Mouse (Mus musculus) gastrocnemius, postnatal 25 days (tissue): Measurements from ENCODE around the gene St3gal3. TPM values are rescaled to one million over a fixed set of nuclear protein-coding genes. Genes with fewer than 3 reads are reported as not detected.

Experiments
- DNase-seq: peaks from one replicate; pipeline ENCODE4 v3.0.0; 2022
- long read RNA-seq, 2 experiments: library from polyadenylated mRNA; stranded (forward); transcript quantifications; one replicate each; pipeline ENCODE4 v2.0.0; 2021
- total RNA-seq, 2 experiments: library from RNA; stranded (reverse); gene quantifications; 1 replicate in 1 of 2; 2 replicates in 1 of 2; pipeline ENCODE4 v1.2.3; 2021

Gene St3gal3
- total RNA-seq: 10 to 100 TPM; 65.8 to 74.1 TPM
- long read RNA-seq, experiment 1, partial matches to known transcripts: 0 of 25 reads
- long read RNA-seq, experiment 1, other reads (novel, unspliced or antisense): 22 of 25 reads
- long read RNA-seq, experiment 2, transcript St3gal3-203 (12 exons, 2,225 nt): major isoform, 5 of 30 reads
- long read RNA-seq, experiment 2, partial matches to known transcripts: 5 of 30 reads
- long read RNA-seq, experiment 2, other reads (novel, unspliced or antisense): 16 of 30 reads

DNA sequence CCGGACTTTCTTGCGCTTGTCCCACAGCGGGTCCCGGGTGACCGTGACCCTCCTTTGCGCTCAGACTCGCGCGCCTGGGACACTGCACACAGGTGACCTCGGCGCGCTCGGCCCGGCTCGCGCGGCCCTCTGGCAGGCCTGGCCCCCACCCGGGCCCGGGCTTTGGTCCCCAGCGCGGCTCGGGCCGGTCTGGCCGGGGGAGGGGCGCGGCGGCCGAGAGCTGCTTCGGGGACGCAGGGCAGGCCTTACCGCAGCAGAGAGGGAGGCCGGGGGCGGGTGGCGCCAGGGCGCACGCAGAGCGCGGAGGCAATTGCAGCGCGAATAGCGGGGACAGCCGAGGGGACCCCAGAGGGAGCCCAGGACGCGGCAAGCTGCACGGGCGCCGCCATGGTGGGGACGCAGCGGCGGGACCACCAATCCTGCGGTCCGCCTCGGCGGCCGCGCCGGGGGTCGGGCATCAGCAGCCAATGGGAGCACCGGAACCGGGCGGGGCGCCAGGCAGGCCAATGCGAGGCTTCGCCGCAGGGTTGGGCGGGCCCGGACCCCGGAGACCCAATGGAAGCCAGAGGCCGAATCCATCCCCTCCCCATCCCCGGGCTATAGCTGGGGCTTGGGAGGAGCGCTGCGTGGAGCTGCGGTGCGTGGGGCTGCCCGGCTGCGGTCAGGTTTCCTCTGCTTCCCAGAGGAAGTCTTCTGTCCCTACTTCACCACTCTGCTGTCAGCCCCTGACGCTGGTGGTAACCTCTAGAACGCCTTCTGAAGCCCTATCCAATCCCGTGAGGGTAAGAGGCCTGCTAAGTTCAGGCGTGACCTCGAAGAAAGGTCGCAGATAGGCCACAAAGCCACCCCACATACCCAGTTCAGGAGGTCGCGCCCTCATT is at the start of gene St3gal3:
St3gal3 (minus strand) TSS at position 430 of the 881 bp plus-strand sequence.
- DNase-seq: peak; percentile 98

DNA sequence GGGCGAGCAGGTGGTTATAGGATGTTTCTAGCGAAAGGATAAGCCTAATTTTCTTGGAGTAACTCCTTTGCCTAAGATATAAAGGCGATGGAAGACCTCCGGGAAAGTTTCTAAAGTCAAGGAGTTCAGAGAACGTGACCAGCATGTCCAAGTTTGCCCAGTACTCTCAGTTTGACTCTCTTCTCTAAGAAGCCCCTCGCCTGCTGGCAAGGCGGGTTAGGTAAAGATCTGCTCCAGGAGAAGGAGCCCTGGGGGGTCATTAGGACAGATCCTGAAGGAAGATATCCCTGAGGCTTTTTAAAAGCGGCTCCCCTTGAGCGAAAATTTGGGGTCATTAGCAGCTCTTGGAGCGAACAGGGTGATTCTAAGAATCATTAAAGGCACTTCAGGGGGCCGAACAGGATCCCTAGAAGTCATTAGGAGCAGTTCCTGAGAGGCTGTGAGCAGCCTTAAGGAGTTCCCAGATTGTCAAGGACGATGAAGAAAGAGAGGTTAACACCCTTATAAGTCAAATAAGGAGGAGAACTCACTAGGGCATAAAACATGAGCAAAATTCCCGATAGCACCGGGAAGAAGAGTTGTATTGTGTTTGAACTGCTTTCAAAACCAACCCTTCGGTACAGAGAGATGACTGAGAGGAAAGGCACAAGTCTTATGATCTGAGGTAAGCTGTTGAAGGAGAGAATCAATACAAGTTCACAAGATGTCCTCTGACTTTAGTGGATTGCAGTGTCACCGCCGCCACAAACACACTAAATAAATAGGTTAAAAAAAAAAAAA is 45.8 kb upstream of the St3gal3 start:
- DNase-seq: no peak

DNA sequence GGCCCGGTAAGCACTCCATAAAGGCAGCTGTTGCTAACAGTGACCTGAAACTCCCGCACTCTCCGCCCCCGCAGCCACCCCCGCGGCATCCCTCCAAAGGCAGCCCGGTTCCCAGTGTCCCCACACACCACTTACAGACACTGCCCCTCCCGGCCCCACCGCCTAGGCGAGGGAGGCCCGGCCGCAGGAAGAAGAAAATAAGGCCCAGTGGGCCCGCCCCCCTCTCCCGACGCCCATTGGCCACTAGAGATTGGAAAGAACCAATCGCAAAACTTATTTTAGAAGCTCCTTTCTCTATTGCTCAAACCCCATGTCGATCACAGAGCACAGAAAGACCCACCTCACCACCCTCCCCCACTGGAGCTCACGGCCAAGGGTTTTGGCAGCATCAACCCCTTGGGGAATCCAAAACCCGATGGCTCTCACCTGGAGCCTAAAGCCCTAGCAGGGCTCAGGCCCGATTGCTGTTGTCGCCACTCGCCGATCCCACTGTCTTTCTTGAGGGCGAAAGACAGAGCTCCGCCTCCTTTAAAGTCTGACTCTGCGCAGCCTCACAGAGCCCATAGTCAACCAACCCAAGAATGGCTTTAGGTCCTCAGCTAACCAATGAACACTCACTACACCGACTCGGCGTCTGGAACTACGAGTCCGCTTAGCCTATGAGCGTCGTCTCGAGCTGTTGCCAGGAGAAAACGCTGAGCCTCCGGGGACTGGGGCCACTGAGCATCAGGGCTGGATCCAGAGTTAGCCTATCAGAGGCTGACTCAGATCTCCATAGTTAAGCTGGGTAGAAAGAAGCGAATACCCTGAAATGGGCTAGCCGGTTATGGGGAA is 45.0 kb upstream of the St3gal3 start, which contains the start of gene Kdm4a:
Kdm4a (minus strand) TSS at position 577 of the 834 bp plus-strand sequence.
- DNase-seq: peak; percentile 95

DNA sequence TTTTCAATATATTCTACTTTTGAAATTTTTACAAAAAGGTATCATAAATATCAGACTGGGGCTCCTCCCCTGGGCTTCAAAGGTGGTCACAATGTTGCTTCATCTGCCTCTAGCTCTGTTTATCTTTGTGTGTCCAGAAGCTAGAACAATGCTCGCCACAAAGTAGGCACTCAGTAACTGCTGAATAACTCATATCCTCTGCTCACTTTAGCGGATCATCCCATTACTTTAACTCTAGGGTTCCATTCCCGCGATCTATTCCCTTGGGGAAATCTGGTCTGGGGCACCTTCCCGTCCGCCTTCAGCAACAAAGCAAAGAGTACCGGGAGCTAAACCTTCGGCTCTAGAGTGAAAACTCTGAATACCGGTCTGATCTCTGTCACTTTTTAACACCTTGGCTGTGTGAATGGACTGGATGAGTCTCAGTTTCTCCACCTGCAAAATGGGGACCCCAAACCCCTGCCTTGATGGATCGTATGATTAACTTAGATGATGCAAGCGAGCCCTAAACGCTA is 44.3 kb upstream of the St3gal3 start:
- DNase-seq: no peak

DNA sequence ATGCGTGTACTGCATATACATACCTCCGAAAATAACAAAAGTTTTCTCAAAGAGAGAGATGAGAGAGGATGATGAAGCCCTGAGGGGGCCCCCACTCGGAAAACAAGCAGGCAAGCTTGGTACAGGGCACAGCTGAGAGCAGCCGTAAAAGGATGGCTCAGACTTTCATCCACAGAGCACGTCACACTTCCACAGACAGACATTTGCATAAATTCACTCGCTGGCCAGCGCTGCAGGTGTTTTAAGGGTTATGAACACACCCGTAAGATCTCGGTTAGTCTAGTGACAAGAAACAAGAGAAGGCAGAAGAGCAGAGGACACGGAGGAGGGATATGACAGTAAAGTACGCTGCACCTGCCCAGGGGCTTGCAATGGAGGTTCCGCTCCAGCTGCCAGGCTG is 37.7 kb upstream of the St3gal3 start:
- no peak for DNase-seq

DNA sequence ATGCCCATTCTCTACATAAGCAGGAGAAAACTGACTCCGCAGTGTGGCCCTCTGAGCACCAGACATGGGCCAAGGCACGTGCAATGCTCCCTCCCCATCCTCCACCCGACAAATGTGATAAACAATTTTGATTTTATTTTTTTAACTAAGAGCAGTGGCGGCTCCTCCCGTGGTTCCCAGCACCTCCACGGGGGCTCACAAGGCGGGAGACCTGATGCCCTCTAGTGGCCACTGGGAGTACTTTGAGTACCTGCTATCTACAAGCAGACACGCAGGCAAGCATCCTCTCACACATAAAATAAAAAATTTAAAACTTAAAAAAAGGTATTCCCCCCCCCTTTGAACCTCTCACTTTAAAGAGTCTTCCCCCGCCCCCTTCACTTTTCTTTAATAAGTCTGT is 36.3 kb upstream of the St3gal3 start:
- DNase-seq: no peak

DNA sequence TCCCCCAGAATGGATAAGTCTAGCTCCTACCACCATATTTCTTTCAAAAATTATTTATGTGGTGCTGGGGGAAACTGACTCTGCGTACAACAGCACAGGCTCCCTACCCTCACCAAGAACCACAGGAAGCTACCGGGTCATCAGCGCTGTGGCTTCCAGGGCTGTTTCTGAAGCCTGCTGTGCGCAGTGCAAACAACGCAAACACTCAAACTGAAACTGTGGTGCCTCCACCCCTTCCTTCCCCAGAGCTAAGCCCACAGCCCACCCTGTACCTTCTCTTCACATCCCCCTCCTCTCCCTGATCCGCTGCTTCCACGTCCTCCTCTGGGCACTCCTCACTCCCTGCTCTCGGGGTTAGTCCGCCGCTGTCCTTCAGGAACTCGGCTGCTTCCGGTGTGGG is 27.4 kb upstream of the St3gal3 start:
- DNase-seq: no peak

DNA sequence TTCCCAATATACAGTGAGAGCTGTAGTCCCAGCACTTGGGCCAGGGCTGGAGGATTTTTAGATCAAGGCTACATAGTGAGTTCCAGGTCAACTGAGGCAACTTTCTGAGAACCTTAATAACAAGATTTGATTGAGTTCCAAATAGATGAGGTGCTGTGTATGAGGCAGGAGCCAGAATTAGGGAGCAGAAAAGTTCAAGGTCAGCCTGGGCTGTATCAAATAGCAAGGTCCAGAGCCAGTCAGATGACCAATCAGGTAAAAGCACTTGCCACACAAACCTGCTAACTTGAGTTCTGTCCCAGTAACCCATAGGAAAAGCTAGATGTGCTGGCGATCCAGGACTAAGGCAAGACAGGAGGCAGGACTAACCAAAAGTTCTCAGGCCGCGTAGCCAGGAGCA is 23.0 kb upstream of the St3gal3 start:
- DNase-seq: no peak

DNA sequence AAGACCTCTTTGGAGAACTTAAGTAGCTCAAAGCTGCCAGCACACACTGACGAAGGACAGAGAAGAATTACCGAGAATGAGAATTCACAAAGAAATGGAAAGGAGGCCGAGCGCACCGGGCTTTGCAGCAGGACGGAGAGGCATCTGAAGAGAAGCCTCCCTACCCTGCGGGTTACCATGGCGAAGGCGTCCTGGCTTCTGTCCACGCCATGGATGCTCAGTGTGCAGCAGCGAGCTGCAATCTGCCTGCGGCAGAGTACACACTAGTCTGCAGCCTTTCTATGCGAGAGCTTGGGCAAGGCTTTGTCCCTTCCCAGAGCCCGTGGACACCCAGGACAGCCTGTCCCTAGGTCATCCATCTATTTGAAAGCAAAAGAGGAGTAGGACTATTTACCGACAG is 21.8 kb upstream of the St3gal3 start:
- no peak for DNase-seq

DNA sequence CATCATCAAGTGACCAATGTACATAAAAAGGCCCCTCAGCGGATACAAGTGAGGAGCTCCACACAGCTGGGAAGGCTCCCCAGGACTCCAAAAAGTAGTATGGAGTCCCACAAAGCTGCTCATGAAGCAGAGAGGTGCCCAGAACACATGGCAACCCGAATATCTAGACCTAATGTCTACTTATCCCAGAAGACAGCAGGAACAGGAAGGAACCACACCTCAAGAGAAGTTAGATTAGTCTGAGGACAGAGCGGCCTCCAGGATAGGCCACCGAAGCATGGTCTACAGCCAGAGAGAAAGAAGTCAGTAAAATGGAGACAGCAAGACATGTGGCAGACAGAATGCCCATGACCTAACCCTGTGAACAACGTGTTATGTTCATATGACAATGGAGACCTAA is 20.2 kb upstream of the St3gal3 start:
- DNase-seq: no peak

DNA sequence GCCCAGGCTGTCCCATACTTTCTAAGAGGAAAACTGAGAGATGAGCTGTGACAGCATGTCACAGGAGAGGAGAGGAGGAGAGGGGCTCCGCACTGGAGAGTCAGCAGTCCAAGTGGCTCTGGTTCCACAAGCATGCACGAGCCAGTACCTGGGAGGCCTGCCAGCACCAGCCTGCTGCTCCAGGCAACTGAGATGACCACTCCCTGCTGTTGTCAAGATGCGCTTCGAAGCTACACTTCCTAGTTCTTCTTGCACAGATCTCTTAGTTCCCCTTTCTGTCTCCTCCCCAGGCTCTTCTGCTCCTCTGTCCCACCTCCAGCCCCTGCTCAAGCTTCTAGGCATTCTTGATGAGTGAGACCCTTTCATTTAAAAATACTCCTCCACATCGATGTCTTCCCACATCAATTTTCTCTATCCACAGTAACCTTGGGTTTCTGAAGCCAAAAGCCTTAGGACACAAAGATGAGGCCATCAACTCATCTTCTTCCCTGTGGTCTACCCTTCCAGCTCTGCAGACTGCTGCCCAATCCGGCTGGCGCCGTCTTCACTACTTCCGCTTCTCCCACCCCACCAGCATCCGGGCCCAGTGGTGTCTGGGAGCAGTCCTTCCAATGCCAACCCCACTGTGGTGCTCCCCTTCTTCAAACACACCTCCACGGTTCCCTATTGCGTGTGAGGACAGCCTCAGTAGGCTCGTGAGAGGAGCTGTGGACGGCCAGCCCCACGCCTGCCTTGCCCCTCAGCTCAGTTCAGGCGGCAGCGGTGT is 17.5 kb upstream of the St3gal3 start:
- DNase-seq: peak; percentile 72

DNA sequence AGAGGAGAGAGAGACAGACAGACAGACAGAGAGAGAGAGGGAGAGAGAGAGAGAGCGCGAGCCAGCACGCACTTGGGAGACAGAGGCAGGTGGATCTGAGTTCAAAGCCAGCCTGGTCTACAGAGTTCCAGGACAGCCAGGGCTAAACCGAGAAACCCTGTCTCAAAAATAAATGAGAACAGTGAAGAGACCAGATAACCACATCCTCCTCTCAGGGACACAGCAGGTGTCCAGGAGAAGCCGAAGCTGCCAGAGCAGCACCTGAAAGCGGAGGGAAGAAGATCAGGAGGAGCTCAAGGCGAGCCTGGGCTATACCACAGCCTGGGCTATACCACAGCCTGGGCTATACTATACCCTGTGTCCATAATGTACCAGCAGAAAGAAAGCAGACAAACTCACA is 16.1 kb upstream of the St3gal3 start:
- DNase-seq: no peak

DNA sequence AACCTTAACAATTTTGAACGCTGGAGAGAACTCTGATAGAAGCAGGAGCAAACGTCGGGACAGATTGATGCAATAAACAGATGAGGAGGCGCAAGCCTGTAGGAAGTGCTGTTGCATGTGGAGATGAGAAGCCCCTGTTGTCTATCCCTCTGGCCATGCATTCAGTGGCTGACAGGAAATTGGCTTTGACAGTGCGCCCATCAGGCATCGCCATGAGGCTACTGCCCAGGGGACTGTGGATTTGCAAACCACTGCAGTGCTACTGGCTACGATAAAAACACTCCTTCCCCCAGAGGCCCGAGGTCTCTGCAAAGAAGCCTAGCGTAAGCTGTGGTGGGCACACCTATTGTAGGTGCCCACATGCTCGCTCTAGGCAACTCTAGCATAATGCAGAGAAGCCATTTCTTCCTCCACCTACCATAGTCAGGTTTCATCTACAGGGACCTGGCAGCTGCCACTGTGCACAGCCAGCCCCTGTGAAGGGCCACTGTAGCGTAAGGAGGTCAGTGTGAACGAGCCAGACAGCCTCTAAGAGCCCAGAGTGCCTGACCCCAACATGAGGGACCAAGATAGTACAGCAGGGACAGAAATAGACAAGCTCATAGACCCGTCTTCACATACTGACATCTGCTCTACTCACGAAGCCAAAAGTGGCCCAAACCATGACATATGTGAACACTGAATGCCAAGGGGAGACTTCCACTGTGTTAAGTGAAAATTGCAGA is 15.4 kb upstream of the St3gal3 start:
- peak; percentile 57 for DNase-seq

DNA sequence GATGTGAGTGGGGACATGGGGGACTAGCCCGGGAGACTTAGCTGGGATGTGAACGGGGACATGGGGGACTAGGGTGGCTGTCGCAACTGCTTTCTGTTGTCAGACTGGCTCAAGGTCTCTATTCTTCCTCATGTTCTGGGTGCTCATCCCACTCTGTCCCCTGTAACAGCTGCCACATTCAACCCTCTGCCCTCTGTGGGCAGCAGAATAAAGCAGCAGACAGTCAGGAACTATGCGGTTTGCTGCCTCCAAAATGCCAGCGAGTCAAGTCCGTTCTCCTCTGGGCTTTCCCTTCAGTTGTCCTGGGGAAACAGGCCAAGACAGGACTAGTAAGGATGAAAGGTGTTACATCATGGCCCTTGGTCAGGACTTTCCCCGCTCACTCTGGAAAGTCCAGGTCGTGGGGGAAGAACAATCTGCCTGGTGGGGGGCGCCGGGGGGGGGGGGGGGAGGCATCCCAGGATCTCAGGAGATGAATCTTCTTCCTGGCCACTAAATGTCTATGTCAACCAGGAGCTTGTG is 14.4 kb upstream of the St3gal3 start:
- no peak for DNase-seq

DNA sequence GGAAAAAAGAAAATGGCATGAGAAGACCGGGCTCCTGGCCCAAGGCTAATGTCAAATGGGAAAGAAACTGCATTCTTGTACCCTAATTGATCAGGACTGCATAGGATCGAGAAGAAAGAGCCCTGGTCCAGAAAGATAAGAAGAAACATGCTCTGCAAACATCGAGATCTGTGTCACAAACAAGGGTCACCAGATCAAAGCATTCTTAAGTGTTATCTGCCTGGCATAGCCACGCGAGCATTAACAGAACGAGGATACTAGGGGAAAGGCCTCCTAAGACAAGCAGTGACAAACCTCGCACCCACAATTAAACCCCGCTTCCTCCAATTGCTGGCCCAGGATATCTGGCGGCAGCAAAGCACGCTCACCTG is 13.6 kb upstream of the St3gal3 start:
- no peak for DNase-seq

DNA sequence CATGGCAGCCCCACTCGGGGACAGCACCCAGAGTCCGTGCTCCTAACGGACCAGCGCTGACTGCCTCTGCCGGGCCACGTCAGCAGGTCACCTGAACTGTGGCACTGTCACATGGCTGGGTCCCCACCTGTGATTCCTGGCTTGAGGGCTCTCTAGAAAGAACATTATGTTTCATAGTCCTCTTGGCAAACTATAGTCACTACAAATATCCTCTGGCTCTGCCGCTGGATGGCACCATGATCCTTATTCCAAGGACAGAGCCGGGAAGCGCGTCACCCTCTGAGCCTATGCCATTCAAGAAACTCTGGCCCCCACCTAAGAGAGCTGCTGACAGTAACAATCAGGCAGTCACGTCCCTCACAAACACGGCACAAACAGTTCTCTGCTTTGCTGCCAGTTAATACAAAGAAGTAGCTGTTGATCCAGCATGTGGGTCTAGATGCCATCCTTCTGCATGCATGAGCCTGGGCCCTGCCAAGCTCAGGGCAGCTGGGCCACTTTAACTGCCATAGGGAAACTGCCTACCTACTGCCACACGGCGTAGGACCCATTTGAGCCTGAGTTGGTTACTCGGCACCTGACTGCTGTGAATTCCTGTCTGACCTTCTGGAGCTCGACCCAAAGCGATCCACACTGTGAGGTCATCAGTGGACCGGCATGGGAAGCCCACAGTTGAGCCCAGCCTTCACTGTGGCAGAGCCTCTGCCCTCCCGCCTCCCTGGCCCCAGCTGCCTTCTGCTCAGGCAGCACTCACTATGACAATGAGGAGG is 13.0 kb upstream of the St3gal3 start:
- DNase-seq: peak; percentile 86

DNA sequence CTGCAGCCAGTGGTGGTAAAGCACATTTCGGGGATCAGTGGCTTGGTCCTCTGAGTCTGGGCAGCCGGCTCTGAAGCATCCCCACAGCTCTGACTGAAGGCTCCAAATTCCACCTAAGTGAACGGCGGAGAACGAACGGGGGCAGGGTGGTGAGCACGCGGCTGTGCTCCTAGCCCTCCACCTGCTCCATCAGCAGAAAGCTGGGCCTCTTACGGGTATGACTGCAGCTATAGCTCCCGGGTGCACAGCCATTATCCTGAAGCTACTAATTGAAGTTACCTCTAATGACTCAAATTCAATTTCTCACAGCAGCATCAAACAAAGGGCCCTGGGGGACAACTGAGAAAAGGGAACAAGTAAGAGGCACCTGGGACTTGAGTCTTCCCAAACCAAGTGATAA is 12.4 kb upstream of the St3gal3 start:
- no peak for DNase-seq

DNA sequence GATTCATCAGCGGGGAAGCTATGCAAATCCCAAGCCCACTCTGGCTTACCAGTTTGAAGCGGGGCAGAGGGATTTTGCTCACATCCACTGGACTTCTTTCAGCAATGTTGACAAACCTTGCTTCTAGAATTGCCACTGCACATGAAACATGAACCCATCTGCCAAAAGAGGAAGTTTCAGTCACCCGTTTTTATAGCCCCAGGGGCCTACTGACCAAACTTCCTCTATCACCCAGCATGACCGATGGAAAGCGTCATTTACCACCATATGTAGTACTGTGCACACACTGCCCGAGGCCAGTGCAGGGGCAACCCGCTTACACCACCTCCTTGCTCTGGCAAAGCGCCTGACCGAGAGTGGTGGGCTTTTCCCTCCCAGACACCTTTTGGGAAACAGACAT is 9.6 kb upstream of the St3gal3 start:
- DNase-seq: no peak

DNA sequence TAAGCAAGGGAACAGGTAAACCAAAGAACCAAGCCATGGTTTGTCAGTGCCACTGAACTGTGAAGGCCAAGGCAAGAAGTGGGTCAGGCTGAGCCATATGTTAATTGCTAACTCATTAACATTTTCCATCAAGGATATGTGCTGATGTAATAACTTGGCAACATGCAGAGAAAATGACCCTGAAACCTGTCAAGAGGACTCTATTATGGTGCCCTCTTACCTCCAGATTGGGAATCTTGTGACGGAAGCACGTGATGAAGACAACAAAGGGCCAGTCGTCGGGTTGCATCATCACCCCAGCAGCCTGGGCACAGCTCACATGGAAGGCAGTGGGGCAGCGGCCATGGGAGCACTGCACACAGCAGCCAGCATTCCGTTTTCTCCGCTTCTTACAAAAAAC is 9.0 kb upstream of the St3gal3 start:
- DNase-seq: no peak
